Mouse (Mus musculus) limb, embryonic 14.5 days (tissue): ENCODE data around the gene Selenoi. TPM values are rescaled to one million over a fixed set of nuclear protein-coding genes. Genes with fewer than 3 reads are reported as not detected.

ENCODE experiments used
- ATAC-seq: fragments of 200-750 bp; cut with Nextera tagmentation; 2 replicates; pipeline ENCODE4 v1.8.0; 2017; ENCODE audit warnings: low read depth, moderate number of reproducible peaks, moderate TSS enrichment; ENCODE audit not compliant: low FRiP score
- DNase-seq: peaks from one replicate; pipeline ENCODE4 v3.0.0-alpha.2; 2015; ENCODE audit warnings: low spot score
- H3K27ac ChIP-seq: fragments of 300-500 bp; sonication (generic); replicated peaks from 2 replicates; pipeline ENCODE4 v1.5.1; 2014; ENCODE audit warnings: low read depth, mild to moderate bottlenecking, low read length, moderate library complexity, mixed read lengths
- H3K27me3 ChIP-seq: fragments of 300-500 bp; sonication (generic); 2 replicates; pipeline ENCODE4 v1.6.1; 2014; ENCODE audit warnings: low read length, mixed read lengths; ENCODE audit not compliant: control insufficient read depth, insufficient read depth
- H3K36me3 ChIP-seq: fragments of 300-500 bp; sonication (generic); 2 replicates; pipeline ENCODE4 v1.6.1; 2014; ENCODE audit warnings: mild to moderate bottlenecking, low read length, moderate library complexity, mixed read lengths; ENCODE audit not compliant: control insufficient read depth, insufficient read depth
- H3K4me1 ChIP-seq: fragments of 300-500 bp; sonication (generic); 2 replicates; pipeline ENCODE4 v1.6.1; 2014; ENCODE audit warnings: antibody characterized with exemption, low read length, mixed read lengths; ENCODE audit not compliant: control insufficient read depth, insufficient read depth
- H3K4me2 ChIP-seq: fragments of 300-500 bp; sonication (generic); replicated peaks from 2 replicates; pipeline ENCODE4 v1.6.1; 2014; ENCODE audit warnings: low read depth, mild to moderate bottlenecking, low read length, moderate library complexity; ENCODE audit not compliant: severe bottlenecking
- H3K4me3 ChIP-seq: fragments of 300-500 bp; sonication (generic); replicated peaks from 2 replicates; pipeline ENCODE4 v1.5.1; 2014; ENCODE audit warnings: low read length
- H3K9ac ChIP-seq: fragments of 300-500 bp; sonication (generic); 2 replicates; pipeline ENCODE4 v1.6.1; 2014; ENCODE audit warnings: mild to moderate bottlenecking, low read depth, low read length, moderate library complexity; ENCODE audit not compliant: severe bottlenecking
- H3K9me3 ChIP-seq: fragments of 300-500 bp; sonication (generic); 2 replicates; pipeline ENCODE4 v1.6.1; 2016; ENCODE audit warnings: low read length; ENCODE audit not compliant: control insufficient read depth
- POLR2A ChIP-seq: fragments of 200-500 bp; IDR thresholded peaks from 2 replicates; pipeline ENCODE4 v1.8.0; 2012; ENCODE audit warnings: inconsistent platforms, mild to moderate bottlenecking, moderate library complexity, borderline replicate concordance; ENCODE audit not compliant: insufficient read depth, insufficient read length; ENCODE audit errors: extremely low read depth
- WGBS: fragments of 180-500 bp; shearing (Covaris S2); extraction: QIAGEN DNeasy Blood & Tissue Kit; methylation state at CpG from one replicate; pipeline ENCODE4 v1.1.7; 2014; 5-methylcytosine and 5-hydroxymethylcytosine counted together
- polyA plus RNA-seq, 2 experiments: library from polyadenylated mRNA; depleted of rRNA in 1 of 2; stranded (reverse) in 1 of 2; unstranded in 1 of 2; fragments of >200 nt; fragmentation: Nextera tagmentation in 1 of 2; extraction: Ambion mirVana in 1 of 2; gene quantifications; 2 replicates each; pipeline versions ENCODE4 v1.2.1 to v1.2.3; 2012 to 2014

Selenoi gene
- polyA plus RNA-seq, 2 experiments = 21.7 to 34.3 TPM

DNA sequence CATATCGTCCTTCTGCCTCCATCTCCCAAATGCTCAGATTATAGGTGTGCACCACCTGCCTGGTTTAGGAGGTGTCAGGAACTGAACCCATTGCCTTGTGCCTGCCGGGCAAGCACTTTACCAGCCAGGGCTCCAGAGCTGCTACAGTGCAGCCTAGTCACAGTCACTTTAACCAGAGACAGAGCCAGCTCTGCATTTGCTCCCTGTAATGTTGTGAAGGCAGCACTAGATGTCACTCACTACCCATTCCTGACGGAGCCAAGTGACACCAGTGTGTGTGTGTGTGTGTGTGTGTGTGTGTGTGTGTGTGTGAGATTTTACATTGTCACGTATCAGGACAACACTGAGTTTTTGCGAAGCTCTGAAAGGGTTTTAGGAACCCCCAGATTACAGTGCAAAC, 30.9 kb upstream of the Selenoi start:
- WGBS = 44% methylated on average over 5 of the region's 5 CpGs

DNA sequence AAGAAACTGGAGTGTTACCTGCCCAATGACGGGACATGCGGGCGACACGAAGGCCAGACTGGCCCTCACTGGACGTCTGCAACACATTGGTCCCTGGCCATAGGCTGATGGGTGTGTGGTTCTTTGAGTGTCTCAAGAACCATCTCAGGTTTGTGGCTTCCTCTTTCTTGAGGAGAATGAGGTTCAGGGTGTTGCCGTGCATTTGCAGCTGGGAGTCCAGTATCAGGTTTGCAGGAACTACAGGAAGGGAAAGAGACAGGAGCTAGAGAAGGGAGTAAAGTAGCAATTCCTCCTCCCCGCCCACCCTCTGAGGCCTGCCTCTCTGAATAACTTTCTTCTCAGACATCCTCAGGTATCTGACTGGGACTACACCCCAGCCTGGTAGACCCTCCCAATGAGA, 30.2 kb upstream of the Selenoi start:
- 81% methylated on average over 7 of the region's 7 CpGs for WGBS
- Histone ChIP-seq H3K4me2 (no peak overlapping the region), H3K4me1 (no peaks in the 10 kb centered on the region), H3K27me3 (no peaks in the 10 kb centered on the region), H3K9ac (no peak overlapping the region), H3K4me3 (no peak overlapping the region), H3K36me3 (no peaks in the 10 kb centered on the region), H3K27ac (no peak overlapping the region), H3K9me3 (no peaks in the 10 kb centered on the region)
- TF ChIP-seq POLR2A = no peak
- ATAC-seq (no peak), DNase-seq (no peak)

More for the DNA sequence above, 30.9 kb upstream of the Selenoi start:
- H3K4me2 ChIP-seq = no peak overlapping the region
- H3K4me1 ChIP-seq = no peaks in the 10 kb centered on the region
- no peaks in the 10 kb centered on the region for H3K9me3 ChIP-seq
- H3K27me3 ChIP-seq = no peaks in the 10 kb centered on the region
- DNase-seq (peak; percentile 52), ATAC-seq (no peak)
- no peak overlapping the region for H3K4me3 ChIP-seq
- H3K36me3 ChIP-seq = no peaks in the 10 kb centered on the region
- H3K27ac ChIP-seq = no peak overlapping the region
- no peak overlapping the region for H3K9ac ChIP-seq
- TF ChIP-seq POLR2A = no peak

DNA sequence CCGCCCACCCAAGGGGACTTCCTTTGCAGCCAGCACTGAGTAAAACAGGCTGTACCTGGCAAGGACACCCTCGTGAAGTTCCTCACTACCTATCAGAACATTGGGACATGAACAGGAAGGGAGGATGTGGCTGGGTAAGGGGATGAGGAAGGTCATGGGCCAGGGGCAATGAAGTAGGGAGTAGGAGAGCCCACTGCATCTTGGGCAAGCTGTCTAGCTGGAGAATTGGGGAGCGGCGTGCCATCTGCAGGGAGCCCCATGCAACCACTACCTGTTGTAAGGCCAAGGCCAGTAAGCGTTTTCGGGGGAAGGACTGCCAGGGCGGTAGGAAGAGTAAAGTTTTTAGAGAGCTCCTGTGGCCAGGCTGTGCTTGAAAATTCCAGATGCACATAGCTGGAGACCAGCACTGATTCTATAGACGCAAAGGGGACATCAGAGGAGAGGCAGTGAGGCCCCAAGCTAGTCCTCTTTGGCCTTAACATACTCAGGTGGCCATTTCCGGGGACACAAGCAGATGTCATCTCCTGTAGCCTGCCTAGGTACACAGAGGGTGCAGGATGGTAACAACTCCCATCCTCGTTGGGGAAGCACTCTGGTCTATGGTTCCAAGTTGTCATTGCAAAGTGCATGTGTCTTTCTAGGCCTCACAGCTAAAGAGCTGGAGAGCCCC, 29.0 kb upstream of the Selenoi start:
- Histone ChIP-seq H3K27ac (no peak overlapping the region), H3K4me2 (no peak overlapping the region), H3K36me3 (no peaks in the 10 kb centered on the region), H3K9ac (no peak overlapping the region), H3K4me3 (no peak overlapping the region), H3K27me3 (no peaks in the 10 kb centered on the region), H3K9me3 (no peaks in the 10 kb centered on the region), H3K4me1 (no peaks in the 10 kb centered on the region)
- DNase-seq (no peak), ATAC-seq (no peak)
- no peak for TF ChIP-seq POLR2A
- 77% methylated on average over 10 of the region's 10 CpGs for WGBS

DNA sequence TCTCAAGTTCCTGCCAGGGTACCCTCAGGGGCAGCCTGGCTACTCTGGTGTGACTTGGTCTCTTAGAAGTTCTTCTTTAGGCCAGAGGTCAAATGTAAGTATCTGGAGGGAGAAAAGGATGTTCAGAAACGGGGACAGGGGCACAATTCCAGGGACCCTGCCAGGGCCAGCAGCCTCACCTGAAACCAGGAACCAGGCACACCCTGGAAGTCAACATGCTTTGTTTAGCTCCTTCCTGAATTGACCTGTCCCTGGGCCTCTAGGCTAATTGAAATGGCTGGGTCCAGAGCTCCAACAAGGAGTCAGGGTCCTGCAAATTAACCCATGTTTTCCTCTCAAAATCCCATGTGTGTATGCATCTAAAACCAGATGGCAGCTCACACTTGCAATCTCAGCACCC, 27.9 kb upstream of the Selenoi start:
- DNase-seq (no peak), ATAC-seq (no peak)
- Histone ChIP-seq H3K27me3 (no peaks in the 10 kb centered on the region), H3K4me3 (no peak overlapping the region), H3K9me3 (no peaks in the 10 kb centered on the region), H3K9ac (no peak overlapping the region), H3K4me2 (no peak overlapping the region), H3K4me1 (no peaks in the 10 kb centered on the region), H3K27ac (no peak overlapping the region), H3K36me3 (no peaks in the 10 kb centered on the region)
- WGBS = 38% methylated on average over 1 of the region's 1 CpGs
- no peak for TF ChIP-seq POLR2A

DNA sequence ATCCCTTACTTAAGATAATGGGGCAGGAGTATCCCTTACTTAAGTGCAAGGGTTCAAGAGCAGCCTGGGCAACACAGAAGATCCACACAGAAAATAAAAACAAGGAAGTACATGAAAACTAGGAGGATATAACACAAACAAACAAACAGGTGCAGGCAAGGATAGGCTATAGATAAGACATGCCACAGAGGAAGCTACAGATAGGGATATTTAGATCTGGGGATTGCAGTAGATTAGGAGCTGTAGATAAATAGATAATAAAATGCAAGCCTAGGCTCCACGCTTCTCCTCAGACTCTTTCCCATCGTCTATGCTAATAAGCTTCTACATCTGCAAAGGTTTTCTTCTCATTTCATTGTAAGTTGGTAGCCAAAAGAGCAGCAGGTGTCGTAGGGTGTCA, 27.3 kb upstream of the Selenoi start:
- H3K27me3 ChIP-seq = no peaks in the 10 kb centered on the region
- no peak overlapping the region for H3K27ac ChIP-seq
- no peak for TF ChIP-seq POLR2A
- ATAC-seq (no peak), DNase-seq (no peak)
- H3K9me3 ChIP-seq = no peaks in the 10 kb centered on the region
- no peak overlapping the region for H3K9ac ChIP-seq
- WGBS = 65% methylated on average over 3 of the region's 3 CpGs
- H3K4me1 ChIP-seq = no peaks in the 10 kb centered on the region
- no peak overlapping the region for H3K4me3 ChIP-seq
- H3K4me2 ChIP-seq = no peak overlapping the region
- no peaks in the 10 kb centered on the region for H3K36me3 ChIP-seq
